Mouse (Mus musculus) activated CD4-positive, CD25-positive, alpha-beta regulatory T cell, adult 4 months (primary cell): ENCODE measurements at regions not wholly inside any gene's neighbourhood (a gene's known extent, or its start where the extent isn't known, plus 50 kb on each side); places are given as distances from the start of the nearest gene placed in this dataset.

Experiments
- ATAC-seq: one replicate; pipeline ENCODE4 v1.8.0; 2017

DNA sequence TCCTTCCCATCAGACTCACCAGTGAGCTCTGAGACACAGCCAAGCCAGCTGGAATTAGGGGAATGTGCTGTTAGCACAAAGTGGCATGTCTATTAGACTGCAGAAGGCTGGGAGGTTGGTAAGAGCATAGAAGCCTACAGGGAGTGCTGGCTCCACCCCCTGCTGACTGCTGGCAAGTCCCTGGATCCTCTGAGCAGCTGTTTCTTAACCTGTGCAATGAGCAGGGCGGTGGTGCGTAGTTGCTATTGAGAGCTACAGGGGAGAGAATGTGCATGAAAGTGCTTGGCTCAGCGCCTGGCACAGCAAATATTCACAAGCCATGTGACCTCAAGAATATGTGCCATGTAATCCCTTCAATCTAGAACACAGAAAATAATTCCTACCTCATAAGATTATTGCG is 173.5 kb upstream of the Cdyl start:
- ATAC-seq: no peak

DNA sequence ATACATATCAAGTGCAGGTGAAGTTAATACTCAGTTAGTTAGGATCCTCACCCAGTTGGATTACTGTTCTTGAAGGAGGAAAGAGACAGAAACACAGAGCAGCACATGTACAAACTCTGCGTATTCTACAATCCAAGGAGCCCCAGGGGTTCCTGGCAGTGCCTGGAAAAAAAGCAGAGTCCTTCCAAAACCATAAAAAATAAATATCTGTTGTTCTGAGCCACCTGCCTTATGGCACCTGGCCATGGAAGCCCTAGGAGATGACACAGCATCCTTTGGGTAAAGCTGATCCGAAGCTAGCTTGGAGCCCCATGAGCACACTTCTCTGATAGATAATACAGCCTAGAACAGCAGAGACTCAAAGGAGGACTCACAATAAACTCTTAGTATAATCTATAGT is 159.9 kb upstream of the Cdyl start:
- ATAC-seq: no peak

DNA sequence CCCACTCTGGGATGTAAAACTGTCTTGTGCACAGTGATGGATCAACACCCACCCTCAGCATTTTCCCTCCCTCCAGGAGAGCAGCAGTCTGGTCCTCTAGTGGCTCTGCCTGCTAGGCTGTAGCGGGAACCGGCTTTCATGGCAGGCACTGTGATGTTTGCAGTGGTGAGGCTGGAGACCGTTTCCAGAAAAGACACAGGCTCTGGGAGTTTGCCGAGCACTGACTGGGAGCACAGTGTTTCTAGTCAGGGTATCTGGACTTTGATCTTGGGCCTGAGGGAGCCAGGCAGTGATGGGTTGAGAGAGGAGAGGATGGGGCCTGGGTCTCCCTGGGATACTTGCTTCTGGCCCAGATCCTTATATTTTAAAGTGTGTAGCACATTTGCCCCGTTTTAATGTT is 158.7 kb upstream of the Cdyl start:
- no peak for ATAC-seq

DNA sequence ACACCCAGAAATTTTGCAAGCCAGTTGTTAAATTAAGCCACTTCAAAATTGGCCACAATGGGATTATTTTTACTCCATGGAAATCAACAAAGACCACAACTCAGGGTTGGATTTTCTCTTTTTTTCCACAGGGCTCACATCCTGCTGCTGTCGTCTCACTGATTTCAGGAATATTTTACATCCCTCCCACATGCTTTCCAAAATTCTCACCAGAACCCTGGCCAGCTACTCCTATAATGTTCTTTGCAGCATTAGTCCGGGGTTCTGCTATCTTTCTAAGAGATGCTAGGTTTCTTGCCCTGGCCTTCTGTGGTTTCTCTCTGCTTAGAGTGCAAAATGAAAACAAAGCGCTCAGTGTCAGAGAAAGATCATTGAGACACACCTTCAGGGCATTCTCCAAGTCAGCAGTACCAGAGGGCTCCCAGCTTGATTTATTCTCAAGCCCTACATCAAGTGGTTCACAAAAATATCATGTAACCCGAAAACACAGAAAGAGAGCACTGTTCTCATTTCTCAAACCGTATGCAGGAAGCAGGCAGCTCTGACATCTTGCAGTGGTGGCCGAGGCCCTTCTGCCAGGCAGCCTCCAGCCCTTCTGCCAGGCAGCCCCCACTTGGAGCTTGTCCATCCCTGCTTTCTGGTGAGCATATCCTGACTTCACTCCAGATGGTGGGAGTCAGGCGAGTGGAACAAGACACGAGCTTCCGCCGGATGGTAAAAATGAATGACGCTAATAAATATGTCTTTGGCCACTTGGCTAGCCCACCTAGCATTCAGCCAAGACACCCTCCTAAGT is 158.1 kb upstream of the Cdyl start:
- ATAC-seq: no peak

DNA sequence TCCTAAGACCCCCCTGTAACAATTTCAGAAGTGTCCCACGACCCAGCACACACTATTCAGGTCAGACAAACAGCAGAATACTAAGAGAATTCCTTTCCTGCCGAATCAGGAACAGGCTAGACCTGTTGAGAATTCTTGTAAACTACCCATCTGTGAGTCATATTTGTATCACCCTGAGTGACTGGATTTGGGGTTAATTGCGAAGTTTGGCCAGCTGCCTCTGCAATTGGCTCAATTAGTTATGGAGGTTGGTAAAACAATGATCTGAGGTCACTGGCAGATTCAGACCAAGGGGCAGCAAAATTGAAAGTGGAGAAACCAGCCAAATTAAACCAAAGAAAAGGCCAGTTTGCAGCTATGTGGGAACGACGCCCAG is 157.5 kb upstream of the Cdyl start:
- ATAC-seq: no peak

DNA sequence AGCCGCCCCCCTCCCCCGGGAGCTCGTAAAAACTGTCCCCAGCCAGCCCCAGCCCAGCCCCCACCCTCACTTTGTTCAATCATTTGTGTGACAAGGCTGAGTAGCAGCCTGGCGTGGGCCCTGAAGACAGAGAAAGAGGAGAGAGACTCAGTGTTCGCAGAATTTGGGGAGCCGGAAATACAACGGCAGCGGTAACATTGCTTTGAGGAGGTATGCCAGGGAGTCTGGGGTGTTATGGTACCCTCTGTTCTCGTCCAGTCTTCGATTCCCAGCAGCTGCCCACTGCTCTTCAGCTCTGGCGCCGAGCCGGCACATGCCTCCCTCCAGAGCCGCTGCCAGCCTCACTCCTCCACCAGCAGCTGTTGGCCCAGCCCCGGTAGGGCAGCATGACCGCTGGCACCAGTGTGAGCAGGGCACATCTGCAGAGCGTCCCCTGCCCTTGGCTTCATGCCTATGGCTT is 156.2 kb upstream of the Cdyl start:
- no peak for ATAC-seq

DNA sequence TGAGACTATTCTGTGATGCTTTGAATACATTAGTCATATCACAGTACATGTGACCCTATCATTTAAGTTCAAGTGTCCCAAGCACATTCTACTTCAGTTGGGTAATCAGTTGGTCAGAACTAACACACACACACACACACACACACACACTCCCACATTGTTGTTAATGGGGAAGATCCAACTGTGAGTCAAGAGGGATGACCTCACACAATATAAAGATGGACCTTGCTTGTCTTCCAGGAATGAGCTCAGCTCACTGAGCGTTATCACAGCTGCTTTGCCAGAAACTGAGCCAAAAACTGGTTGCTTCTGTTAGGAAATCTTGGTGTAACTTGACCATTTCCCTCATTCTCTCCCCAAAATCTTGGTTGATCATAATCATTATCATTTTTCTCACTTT is 152.4 kb upstream of the Cdyl start:
- no peak for ATAC-seq

DNA sequence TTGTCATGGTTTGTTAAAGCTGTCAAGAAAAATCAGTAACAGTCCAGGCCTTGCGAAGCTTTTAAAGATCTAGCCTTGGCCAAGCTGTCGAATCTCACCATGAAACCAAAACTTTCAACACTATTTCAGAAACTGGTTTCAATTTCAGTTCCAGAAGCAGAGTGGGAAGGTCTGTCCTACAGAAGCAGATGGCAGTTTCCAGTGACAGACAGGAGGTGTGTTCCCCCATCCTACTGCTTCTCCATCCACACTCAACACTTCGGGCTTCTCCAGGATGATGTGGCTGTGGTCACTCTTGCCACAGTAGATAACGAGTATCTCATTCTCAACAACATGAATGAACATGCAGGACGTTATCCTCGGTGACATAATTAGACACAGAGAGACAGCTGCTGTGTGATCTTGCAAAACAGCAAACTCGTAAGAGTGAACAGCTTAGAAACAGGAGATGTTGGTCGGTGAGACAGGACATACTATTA is 147.6 kb upstream of the Cdyl start:
- no peak for ATAC-seq

DNA sequence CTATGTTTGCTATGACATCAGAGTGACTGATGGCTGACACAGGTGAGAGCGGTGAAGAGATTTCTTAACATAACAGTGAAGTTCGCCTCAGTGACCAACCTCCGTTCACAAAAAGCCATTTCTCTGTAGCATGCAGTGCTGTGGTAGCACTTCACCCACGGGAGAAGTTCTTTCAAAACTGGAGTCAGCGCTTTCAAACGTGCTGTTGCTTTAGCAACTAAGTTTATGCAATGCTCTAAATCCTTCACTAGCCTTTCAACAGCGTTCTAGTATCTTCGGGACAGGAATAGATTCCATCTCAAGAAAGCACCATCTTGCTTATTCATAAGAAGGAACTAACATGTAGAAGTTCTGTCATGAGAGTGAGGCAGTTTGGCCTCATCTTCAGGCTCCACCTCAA is 146.5 kb upstream of the Cdyl start:
- no peak for ATAC-seq

DNA sequence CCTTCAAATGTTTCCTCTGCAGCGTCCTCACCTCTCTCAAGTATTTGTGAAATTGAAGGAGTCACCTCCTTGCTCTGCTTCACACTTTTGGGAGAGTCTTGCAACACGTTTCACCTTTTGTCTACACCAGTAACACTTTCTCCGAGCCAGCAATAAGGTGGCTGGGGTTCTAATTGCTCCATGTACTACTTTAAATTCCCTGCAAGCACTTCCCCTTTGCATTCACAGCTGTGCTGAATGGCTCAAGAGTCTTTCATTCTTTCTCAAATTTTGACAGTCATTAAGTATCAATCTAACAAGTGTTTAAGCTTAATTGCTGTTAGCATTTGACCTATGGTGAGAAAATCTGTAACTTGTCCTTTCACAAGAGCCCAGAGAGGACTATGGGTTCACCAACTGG is 144.3 kb upstream of the Cdyl start:
- ATAC-seq: no peak

DNA sequence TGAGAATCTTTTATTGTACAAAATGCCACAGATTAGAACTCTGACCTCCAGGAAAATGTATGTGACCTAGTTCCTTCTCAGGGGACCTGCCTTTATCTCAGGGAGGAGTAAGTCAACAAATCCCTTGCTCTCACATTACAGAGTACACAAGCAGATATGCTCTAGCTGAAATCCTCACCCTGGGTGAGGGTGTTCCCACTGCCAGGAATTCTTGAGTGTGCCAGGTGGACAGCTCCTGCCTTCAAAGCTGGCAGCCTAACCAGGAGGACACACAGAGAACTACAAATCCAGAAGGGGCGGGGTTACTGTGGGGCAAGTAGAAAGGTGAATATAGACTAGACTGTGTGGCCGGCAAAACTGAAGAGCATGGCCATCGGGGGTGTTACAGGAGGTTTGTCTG is 141.9 kb upstream of the Cdyl start:
- ATAC-seq: no peak

DNA sequence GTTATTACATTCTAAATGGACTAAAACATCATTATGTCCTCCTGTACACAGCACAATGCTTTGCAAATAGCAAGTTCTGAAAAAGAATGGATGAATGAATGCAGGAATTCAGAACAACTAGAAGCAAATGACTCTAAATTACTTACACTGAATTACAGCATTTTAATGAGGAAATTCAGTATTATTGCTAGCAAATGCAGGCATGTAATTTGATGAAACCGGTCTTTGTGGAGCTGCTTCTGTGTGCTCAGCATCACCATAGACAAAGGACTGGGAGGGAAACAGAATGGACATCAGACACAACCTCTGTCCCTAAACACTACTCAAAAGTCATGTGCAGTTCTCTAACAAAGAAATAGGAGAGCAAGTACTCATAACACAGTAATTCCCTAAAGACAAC is 137.4 kb upstream of the Cdyl start:
- no peak for ATAC-seq

DNA sequence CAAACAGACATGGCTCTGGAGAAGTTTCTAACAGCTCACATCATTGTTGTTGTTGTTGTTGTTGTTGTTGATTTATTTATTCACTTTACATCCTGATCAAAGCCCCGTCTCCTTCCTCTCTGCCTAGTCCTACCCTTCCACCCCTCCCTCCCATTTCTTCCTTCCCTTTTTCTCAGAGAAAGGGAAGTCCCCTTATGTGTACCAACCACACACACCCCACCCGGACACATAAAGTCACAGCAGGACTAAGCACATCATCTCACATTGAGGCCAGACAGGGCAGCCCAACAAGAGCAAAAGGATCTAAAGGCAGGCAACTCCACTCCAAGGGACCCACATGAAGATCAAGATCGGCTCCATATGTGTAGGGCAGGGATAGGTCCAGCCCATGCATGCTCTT is 130.1 kb upstream of the Cdyl start:
- no peak for ATAC-seq

DNA sequence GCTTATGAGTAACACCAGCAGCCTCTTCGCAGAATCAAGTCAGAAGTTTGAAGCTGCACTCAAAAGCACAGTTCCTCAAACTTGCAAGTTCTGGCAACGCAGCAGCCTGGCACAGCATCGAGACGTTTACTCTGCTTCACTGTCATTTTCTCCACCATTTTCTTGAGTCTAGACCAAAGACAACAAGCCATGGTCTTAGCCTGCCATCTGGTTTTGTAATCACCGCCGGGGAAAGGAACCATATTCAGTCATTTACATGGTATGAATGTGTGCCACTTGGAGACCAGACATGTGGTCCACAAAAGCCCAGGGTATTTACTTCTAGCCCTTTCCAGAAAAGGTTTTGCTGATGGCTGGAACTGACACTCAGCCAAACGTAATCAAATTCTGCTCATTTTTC is 122.5 kb upstream of the Cdyl start:
- ATAC-seq: no peak

DNA sequence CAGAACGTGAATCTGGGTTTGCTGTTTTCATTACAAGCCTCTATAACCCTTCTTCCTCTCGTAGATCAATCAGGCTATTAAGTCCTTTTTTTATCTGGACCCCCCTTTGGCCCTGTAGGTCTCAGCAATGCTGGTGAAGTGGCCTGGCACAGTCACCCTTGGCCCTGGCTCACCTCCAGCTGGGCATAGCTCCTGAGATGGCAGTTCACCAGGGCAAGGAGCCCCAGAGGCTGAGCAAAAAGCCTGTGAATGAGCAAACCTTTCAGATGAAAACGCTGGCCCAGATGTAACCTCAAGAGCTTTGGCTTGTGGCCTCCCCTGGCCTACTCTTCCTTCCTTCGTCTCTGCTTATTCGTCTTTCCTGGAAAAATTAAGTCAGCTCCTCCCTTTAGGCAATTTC is 121.7 kb upstream of the Cdyl start:
- no peak for ATAC-seq

DNA sequence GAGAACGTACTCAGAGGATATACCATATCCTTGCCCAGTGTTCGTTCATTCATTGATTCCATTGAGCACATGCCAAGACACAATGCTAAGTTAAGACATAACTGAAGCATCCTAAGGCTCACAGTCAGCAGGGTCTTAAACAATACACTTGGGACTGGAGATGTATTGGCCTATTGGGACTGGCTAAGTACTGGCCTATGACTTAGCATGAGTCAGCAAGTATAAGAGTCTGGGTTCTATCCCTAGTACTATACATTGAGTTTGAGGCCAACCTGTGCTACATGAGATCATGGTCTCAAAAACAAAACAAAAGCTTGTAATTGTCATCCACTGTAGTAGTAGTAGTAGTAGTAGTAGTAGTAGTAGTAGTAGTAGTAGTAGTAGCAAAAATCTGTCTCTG is 119.2 kb upstream of the Cdyl start:
- ATAC-seq: no peak

DNA sequence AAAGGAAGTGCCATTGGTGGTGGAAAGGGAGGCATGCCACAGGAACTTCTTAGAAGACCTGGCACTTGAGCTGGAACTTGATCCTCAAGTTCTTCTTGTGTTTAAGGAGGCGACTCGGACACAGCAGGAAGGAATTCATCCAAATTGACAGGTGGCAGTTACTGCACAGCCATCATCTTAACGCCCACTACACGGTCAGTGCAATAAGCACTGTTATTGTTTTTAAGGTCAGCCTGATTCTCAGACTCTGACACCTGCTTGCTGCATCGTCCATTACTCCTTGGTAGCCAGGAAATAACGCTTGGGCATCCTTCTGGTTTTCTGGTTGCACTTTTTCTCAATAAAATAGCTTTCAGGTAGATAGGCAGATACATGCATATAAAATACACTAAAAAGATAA is 118.6 kb upstream of the Cdyl start:
- ATAC-seq: no peak

DNA sequence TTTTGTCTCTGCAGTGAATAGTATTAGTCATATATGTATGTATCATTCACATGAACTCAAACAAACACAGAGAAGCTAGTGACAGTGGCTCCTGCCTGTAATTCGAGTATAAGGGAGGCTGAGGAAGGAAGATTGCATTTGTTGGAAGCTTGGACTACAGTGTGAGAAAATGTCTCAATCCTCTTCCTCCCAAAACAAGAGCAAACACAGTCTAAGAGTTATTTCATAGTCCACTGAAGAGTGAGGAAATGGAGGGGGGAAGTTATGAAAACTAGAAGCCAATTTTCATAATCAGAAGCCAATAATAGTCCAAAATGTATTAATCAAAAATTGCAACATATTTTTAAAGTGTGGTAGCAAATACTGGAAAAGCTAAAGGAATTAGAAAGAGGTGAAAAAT is 95.6 kb upstream of the Cdyl start:
- no peak for ATAC-seq

DNA sequence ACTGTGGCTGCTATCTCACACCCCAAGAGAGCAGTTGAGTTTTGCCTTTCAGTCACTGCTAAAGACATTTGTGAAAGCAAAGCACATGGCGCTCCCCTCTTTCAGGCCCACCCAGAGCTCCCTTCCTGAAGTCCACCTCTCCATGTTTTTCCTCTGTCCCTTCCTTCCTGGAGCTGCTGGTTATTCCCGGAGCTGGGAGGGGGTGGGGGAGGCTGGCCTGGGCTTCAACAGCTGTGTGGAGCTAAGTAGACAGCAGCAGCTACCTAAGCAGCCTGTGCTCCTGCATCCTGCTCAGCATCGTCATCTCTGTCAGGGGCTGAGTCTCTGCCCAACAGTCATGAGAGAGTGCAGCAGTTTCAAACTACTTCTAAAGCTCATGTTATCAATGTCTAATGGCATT is 78.0 kb upstream of the Cdyl start:
- ATAC-seq: no peak

DNA sequence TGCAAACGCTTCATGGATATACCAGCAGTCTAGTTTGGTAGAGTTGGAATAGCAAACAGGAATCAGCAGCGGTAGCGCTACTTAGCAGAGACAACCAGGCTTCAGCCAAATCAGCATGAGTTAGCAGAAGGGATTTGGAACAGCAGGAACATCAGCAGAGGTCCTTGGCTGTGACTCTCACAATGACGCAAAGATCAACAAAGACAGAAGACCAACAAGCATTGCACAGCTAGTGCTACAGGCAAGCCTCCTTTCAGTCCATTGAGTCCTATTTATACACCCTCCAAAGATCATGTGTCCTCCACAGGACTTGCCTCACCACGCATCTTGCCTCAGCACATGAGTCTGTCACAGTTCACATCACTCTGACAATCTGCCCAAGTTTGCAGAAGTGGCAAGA is 61.6 kb upstream of the Cdyl start:
- no peak for ATAC-seq

DNA sequence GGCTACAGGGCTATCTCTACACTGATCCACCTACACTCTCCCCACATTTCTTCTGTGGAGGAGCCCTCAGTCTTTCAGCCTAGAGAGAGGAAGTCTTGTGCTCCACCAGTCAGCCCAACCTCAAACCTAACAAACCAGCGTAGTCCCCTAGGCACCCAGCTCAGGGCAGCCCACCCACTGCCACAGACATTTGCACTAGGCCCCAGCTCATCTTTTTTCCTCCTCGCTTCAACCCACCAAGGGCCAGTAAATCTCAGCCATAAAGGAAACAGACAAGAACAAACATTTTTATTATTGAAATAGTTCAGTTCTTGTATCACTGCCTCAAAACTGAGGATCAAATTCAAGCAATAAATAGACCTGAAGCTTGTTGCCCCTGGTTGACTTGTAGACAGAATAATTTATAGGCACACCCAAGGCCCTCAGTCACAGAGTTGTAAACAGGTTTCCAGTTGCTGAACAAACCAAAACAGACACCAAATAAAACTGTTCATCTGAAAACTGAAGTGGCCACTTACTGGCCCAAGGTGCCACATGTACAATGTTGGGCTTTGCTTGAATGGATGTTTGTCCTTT is 58.0 kb upstream of the Cdyl start:
- no peak for ATAC-seq

DNA sequence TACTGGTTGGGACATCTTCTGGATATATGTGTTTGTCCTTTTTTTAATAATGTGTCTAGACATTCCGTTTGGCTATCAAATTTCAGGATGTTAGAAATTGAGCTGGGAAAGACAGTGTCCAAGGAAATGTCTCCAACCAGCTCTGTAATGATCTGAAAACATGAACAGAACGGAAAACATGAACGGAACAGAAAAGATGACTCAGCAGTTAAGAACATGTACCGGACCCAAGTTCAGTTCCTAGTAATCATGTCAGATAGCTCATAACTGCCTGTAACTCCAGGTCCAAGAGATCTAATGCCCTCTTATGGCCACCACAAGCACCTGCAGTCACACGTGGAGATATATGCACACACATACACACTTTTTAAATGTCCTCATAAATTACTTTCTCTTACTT is 56.6 kb upstream of the Cdyl start:
- no peak for ATAC-seq

DNA sequence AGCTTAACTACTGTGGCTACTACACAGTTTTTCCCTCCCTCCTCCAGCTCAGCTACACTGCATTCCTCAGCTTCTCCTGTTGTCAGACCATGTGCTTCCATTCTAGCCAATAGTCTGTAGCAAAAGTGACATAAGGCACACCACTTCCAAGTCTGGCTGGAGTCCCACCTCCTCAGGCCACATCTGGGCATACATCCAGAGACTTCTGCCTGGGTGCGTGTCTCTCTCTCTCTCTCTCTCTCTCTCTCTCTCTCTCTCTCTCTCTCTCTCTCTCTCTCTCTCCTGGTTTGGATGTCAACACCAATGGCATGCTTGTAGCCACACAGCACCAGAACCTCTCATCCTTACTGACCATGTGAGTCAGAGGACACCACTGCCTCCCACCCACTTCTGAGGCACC is 55.6 kb upstream of the Cdyl start:
- ATAC-seq: no peak

DNA sequence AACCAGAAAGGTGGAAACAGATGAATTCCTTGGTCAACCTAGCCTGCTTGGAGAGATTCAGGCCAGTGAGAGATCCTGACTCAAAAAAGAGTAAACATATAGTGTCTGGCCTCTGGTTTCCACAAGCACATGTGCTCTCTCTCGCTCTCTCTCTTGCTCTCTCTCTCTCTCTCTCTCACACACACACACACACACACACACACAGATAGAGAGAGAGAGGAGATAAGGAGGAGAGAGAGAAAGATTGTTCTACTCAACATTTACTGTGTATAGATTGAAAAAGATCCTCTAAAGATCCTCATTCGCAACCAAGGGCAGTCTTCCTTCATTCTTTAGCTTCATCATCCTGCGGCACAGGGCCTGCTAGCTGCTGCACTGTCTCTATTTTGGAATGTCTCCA is 54.9 kb upstream of the Cdyl start:
- ATAC-seq: no peak
